Comparison of ENCODE assay signal across 14 mouse cellular contexts in the genomic region with DNA sequence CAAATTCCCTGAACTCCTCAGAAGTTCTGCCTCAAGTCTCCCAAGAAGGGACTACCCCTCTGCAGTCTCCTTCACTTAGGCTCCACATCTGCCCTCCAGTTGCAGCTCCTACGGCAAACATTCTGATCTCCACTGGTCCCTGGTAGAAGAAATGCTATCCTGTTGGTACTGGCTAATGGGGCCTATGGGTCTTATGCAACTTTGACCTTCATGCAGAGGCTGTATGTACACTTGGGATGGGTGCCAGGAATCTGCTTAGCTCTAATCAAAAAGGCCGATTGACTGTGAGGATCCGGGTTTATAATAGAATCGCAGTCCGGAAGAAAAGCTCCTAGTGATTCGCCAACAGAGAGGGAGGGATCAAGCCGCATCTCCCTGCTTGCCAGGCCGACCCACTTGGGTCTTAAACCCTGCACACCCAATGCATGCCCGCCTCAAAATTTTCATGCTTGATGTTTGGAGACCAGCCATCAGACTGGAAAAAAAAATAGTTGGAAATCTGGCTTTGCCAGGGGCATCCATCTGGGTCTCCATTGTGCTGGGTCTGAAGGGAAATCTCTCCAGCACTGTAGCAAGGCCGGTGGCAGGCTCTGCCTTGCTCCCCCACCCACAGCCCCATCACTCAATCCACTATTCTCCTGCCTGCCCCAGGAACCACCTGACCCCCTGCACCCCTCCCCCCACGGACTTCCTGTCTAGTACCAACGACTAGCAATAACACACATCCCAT. TPM values are rescaled to one million over a fixed set of nuclear protein-coding genes. Genes with fewer than 3 reads are reported as not detected.
A peak's percentile ranks its signal among the peaks of the same experiment; 100 is the strongest.
DNase-seq lines count a peak whose midpoint lies in the region; ATAC-seq lines count a peak whose summit lies in the region.
"Had no signal": no experiment of that assay in that cellular context is flagged by ENCODE, and none has a peak within 500 bp of the region (broad histone marks: within the 10 kb centered on the region; RNA-seq: fewer than 3 reads in every experiment).

No protein-coding gene starts in this region.

- no peaks in the 10 kb centered on the region for H3K27me3 ChIP-seq in embryonic facial prominence, embryonic 14.5 days (replicated peaks; ENCODE audit: control insufficient read depth, insufficient read depth, low read length)
- H3K27me3 ChIP-seq in embryonic facial prominence, embryonic 10.5 days (replicated peaks; ENCODE audit: low read depth, poor library complexity, severe bottlenecking) = no peaks in the 10 kb centered on the region
- H3K27me3 ChIP-seq in midbrain, embryonic 13.5 days = no peaks in the 10 kb centered on the region
- no peaks in the 10 kb centered on the region for H3K27me3 ChIP-seq in midbrain, embryonic 10.5 days (ENCODE audit: low read depth, poor library complexity, severe bottlenecking)
- H3K27me3 ChIP-seq in hindbrain, embryonic 16.5 days (replicated peaks; ENCODE audit: control insufficient read depth, insufficient read depth, low read length) = no peaks in the 10 kb centered on the region
- no peaks in the 10 kb centered on the region for H3K27me3 ChIP-seq in neural tube, embryonic 15.5 days (replicated peaks)
- H3K27me3 ChIP-seq: embryonic facial prominence, embryonic 13.5 days; kidney, embryonic 15.5 days; limb, embryonic 13.5 days had no signal

- no peak for ATAC-seq in embryonic facial prominence, embryonic 14.5 days (ENCODE audit: low read depth)
- peak; percentile 70 for ATAC-seq in midbrain, embryonic 13.5 days
- ATAC-seq in hindbrain, embryonic 16.5 days = peak; percentile 66
- ATAC-seq in neural tube, embryonic 15.5 days (ENCODE audit: low FRiP score) = no peak; the same call in 1 of the 2 replicates
- ATAC-seq in erythroid progenitor cell, adult 5-6 weeks (replicated peaks; ENCODE audit: low FRiP score, poor library complexity, severe bottlenecking) = no peak

- H3K9me3 ChIP-seq in embryonic facial prominence, embryonic 14.5 days (ENCODE audit: control insufficient read depth, low read length) = no peaks in the 10 kb centered on the region
- no peaks in the 10 kb centered on the region for H3K9me3 ChIP-seq in embryonic facial prominence, embryonic 10.5 days
- H3K9me3 ChIP-seq in midbrain, embryonic 13.5 days = no peaks in the 10 kb centered on the region
- no peaks in the 10 kb centered on the region for H3K9me3 ChIP-seq in midbrain, embryonic 10.5 days (replicated peaks)
- H3K9me3 ChIP-seq in hindbrain, embryonic 16.5 days (ENCODE audit: control insufficient read depth, low read length) = no peaks in the 10 kb centered on the region
- no peaks in the 10 kb centered on the region for H3K9me3 ChIP-seq in neural tube, embryonic 15.5 days (replicated peaks)
- H3K9me3 ChIP-seq: embryonic facial prominence, embryonic 13.5 days; heart, embryonic 10.5 days; kidney, embryonic 15.5 days; limb, embryonic 13.5 days had no signal

- no peaks in the 10 kb centered on the region for H3K36me3 ChIP-seq in embryonic facial prominence, embryonic 14.5 days (ENCODE audit: control insufficient read depth, insufficient read depth, low read length)
- H3K36me3 ChIP-seq in embryonic facial prominence, embryonic 10.5 days (replicated peaks) = peaks cover 78% of the 10 kb centered on the region
- H3K36me3 ChIP-seq in midbrain, embryonic 13.5 days = peaks cover 92% of the 10 kb centered on the region
- H3K36me3 ChIP-seq in midbrain, embryonic 10.5 days = peaks cover 99% of the 10 kb centered on the region
- H3K36me3 ChIP-seq in hindbrain, embryonic 16.5 days (ENCODE audit: control insufficient read depth, insufficient read depth, low read length) = peaks cover 17% of the 10 kb centered on the region
- H3K36me3 ChIP-seq in neural tube, embryonic 15.5 days = peaks cover 73% of the 10 kb centered on the region
- H3K36me3 ChIP-seq: embryonic facial prominence, embryonic 13.5 days; heart, embryonic 10.5 days; kidney, embryonic 15.5 days; limb, embryonic 13.5 days had no signal

- H3K27ac ChIP-seq in embryonic facial prominence, embryonic 14.5 days (replicated peaks; ENCODE audit: low read depth, low read length) = no peak overlapping the region
- no peak overlapping the region for H3K27ac ChIP-seq in embryonic facial prominence, embryonic 10.5 days (replicated peaks)
- H3K27ac ChIP-seq in midbrain, embryonic 13.5 days = peak overlapping the region; percentile 62
- no peak overlapping the region for H3K27ac ChIP-seq in midbrain, embryonic 10.5 days (replicated peaks)
- no peak overlapping the region for H3K27ac ChIP-seq in hindbrain, embryonic 16.5 days (ENCODE audit: low read depth, low read length)
- peak overlapping the region; percentile 45; the same call in 1 of the 2 replicates for H3K27ac ChIP-seq in neural tube, embryonic 15.5 days (replicated peaks)
- H3K27ac ChIP-seq: embryonic facial prominence, embryonic 13.5 days; heart, embryonic 10.5 days; kidney, embryonic 15.5 days; limb, embryonic 13.5 days had no signal

- H3K4me3 ChIP-seq in embryonic facial prominence, embryonic 14.5 days (ENCODE audit: low read depth, low read length) = no peak overlapping the region
- H3K4me3 ChIP-seq in embryonic facial prominence, embryonic 10.5 days = no peak overlapping the region
- H3K4me3 ChIP-seq in midbrain, embryonic 13.5 days (replicated peaks) = no peak overlapping the region
- no peak overlapping the region for H3K4me3 ChIP-seq in midbrain, embryonic 10.5 days
- H3K4me3 ChIP-seq in hindbrain, embryonic 16.5 days (ENCODE audit: low read length) = no peak overlapping the region
- H3K4me3 ChIP-seq in neural tube, embryonic 15.5 days (replicated peaks) = no peak overlapping the region
- H3K4me3 ChIP-seq: embryonic facial prominence, embryonic 13.5 days; heart, embryonic 10.5 days; kidney, embryonic 15.5 days; limb, embryonic 13.5 days had no signal

- H3K9ac ChIP-seq in embryonic facial prominence, embryonic 14.5 days (ENCODE audit: low read depth, low read length) = no peak overlapping the region
- H3K9ac ChIP-seq in midbrain, embryonic 13.5 days (replicated peaks) = no peak overlapping the region
- no peak overlapping the region for H3K9ac ChIP-seq in hindbrain, embryonic 16.5 days (ENCODE audit: low read depth, low read length)
- H3K9ac ChIP-seq in neural tube, embryonic 15.5 days (replicated peaks) = no peak overlapping the region
- H3K9ac ChIP-seq: embryonic facial prominence, embryonic 13.5 days; kidney, embryonic 15.5 days; limb, embryonic 13.5 days had no signal

- DNase-seq in embryonic facial prominence, embryonic 14.5 days (ENCODE audit: low spot score) = peak; percentile 27
- no peak for DNase-seq in embryonic facial prominence, embryonic 10.5 days (ENCODE audit: low spot score)
- DNase-seq in midbrain, embryonic 10.5 days (ENCODE audit: low spot score) = no peak
- no peak for DNase-seq in frontal cortex, postnatal 10 days (ENCODE audit: low spot score in 2 of 2)
- DNase-seq: cerebellum, adult 9-11 months had no signal

- no peaks in the 10 kb centered on the region for H3K4me1 ChIP-seq in embryonic facial prominence, embryonic 14.5 days (ENCODE audit: control insufficient read depth, insufficient read depth, low read length)
- H3K4me1 ChIP-seq in embryonic facial prominence, embryonic 10.5 days = peaks cover 6% of the 10 kb centered on the region; the same call in 1 of the 2 replicates
- H3K4me1 ChIP-seq in midbrain, embryonic 13.5 days (replicated peaks) = peaks cover 23% of the 10 kb centered on the region
- H3K4me1 ChIP-seq in midbrain, embryonic 10.5 days = no peaks in the 10 kb centered on the region
- peaks cover 3% of the 10 kb centered on the region; the same call in 1 of the 2 replicates for H3K4me1 ChIP-seq in hindbrain, embryonic 16.5 days (ENCODE audit: control insufficient read depth, insufficient read depth, low read depth, low read length)
- peaks cover 19% of the 10 kb centered on the region for H3K4me1 ChIP-seq in neural tube, embryonic 15.5 days
- H3K4me1 ChIP-seq: kidney, embryonic 15.5 days had no signal

- 68% methylated on average over 12 of the region's 12 CpGs for WGBS in embryonic facial prominence, embryonic 14.5 days
- 82% methylated on average over 12 of the region's 12 CpGs for WGBS in embryonic facial prominence, embryonic 10.5 days
- 52% methylated on average over 12 of the region's 12 CpGs for WGBS in midbrain, embryonic 13.5 days
- 91% methylated on average over 12 of the region's 12 CpGs for whole genome bisulfite sequencing in midbrain, embryonic 10.5 days
- WGBS in hindbrain, embryonic 16.5 days = 41% methylated on average over 12 of the region's 12 CpGs
- WGBS in neural tube, embryonic 15.5 days = 43% methylated on average over 12 of the region's 12 CpGs

- no peak overlapping the region for H3K4me2 ChIP-seq in embryonic facial prominence, embryonic 14.5 days (ENCODE audit: low read depth, low read length)
- no peak overlapping the region for H3K4me2 ChIP-seq in midbrain, embryonic 13.5 days (replicated peaks)
- no peak overlapping the region for H3K4me2 ChIP-seq in hindbrain, embryonic 16.5 days (ENCODE audit: low read length)
- H3K4me2 ChIP-seq in neural tube, embryonic 15.5 days = no peak overlapping the region
- H3K4me2 ChIP-seq: embryonic facial prominence, embryonic 13.5 days; kidney, embryonic 15.5 days; limb, embryonic 13.5 days had no signal

RNA-seq across cellular contexts. Expression of gene Dpysl5, which starts 38.4 kb away (rescaled TPM):
- 17.0 and 17.5 TPM in 2 replicates for polyA plus RNA-seq in embryonic facial prominence, embryonic 14.5 days (2014; fragmentation: Nextera tagmentation; extraction: Ambion mirVana)
- 32.8 and 39.6 TPM in 2 replicates for polyA plus RNA-seq in embryonic facial prominence, embryonic 10.5 days (2016; fragmentation: Nextera tagmentation; extraction: Ambion mirVana)
- 195 and 200 TPM in 2 replicates for polyA plus RNA-seq in midbrain, embryonic 13.5 days (2015; fragmentation: Nextera tagmentation; extraction: Ambion mirVana)
- polyA plus RNA-seq in midbrain, embryonic 10.5 days (2016; fragmentation: Nextera tagmentation; extraction: Ambion mirVana) = 90.7 and 126 TPM in 2 replicates
- polyA plus RNA-seq in hindbrain, embryonic 16.5 days (2015; fragmentation: Nextera tagmentation; extraction: Ambion mirVana) = 200 and 274 TPM in 2 replicates
- polyA plus RNA-seq in neural tube, embryonic 15.5 days (2015; fragmentation: Nextera tagmentation; extraction: Ambion mirVana) = 152 and 175 TPM in 2 replicates
- 0.36 TPM in 1 of 2 replicates, not detected in the other for total RNA-seq in erythroid progenitor cell, adult 5-6 weeks (2015; ENCODE audit: low replicate concordance)
- total RNA-seq in erythroid progenitor cell, adult 5-6 weeks (2017; ENCODE audit: low replicate concordance) = not detected in 2 replicates
- total RNA-seq: hematopoietic stem cell, adult 5-6 weeks had no signal

Comparison
In these comparisons a context has a peak if more than half of its experiments do, and no peak if none do; other contexts are left out.
1. H3K27ac ChIP-seq: peak in midbrain, embryonic 13.5 days (single experiment) and neural tube, embryonic 15.5 days (single experiment); none in embryonic facial prominence, embryonic 14.5 days (single experiment), embryonic facial prominence, embryonic 10.5 days (single experiment), midbrain, embryonic 10.5 days (single experiment) and hindbrain, embryonic 16.5 days (single experiment).
2. ATAC-seq: peak in midbrain, embryonic 13.5 days (single experiment) and hindbrain, embryonic 16.5 days (single experiment); none in embryonic facial prominence, embryonic 14.5 days (single experiment), neural tube, embryonic 15.5 days (single experiment) and erythroid progenitor cell, adult 5-6 weeks (single experiment).